Mouse (Mus musculus) neural tube, embryonic 14.5 days (tissue): Measurements from ENCODE around the gene Hcfc1. TPM values are rescaled to one million over a fixed set of nuclear protein-coding genes. Genes with fewer than 3 reads are reported as not detected.

ENCODE experiments used
- ATAC-seq: fragments of 200-750 bp; cut with Nextera tagmentation; 2 replicates; pipeline ENCODE4 v1.8.0; 2017; ENCODE audit warnings: low read depth, mild to moderate bottlenecking, moderate TSS enrichment, moderate library complexity
- H3K27ac ChIP-seq: fragments of 300-500 bp; sonication (generic); 2 replicates; pipeline ENCODE4 v1.5.1; 2014; ENCODE audit warnings: low read depth, mild to moderate bottlenecking, control low read depth, low read length, moderate library complexity, mixed read lengths
- H3K27me3 ChIP-seq: fragments of 300-500 bp; sonication (generic); 2 replicates; pipeline ENCODE4 v1.6.1; 2014; ENCODE audit warnings: low read length; ENCODE audit not compliant: control insufficient read depth, insufficient read depth
- H3K36me3 ChIP-seq: fragments of 300-500 bp; sonication (generic); 2 replicates; pipeline ENCODE4 v1.6.1; 2014; ENCODE audit warnings: low read length, mixed read lengths; ENCODE audit not compliant: control insufficient read depth, insufficient read depth
- H3K4me1 ChIP-seq: fragments of 300-500 bp; sonication (generic); 2 replicates; pipeline ENCODE4 v1.6.1; 2014; ENCODE audit warnings: low read length; ENCODE audit not compliant: control insufficient read depth, insufficient read depth
- H3K4me2 ChIP-seq: fragments of 300-500 bp; sonication (generic); 2 replicates; pipeline ENCODE4 v1.6.1; 2014; ENCODE audit warnings: mild to moderate bottlenecking, low read depth, low read length, control low read depth
- H3K4me3 ChIP-seq: fragments of 300-500 bp; sonication (generic); 2 replicates; pipeline ENCODE4 v1.5.1; 2014; ENCODE audit warnings: low read depth, low read length, control low read depth, mixed read lengths
- H3K9ac ChIP-seq: fragments of 300-500 bp; sonication (generic); replicated peaks from 2 replicates; pipeline ENCODE4 v1.6.1; 2014; ENCODE audit warnings: low read depth, mild to moderate bottlenecking, control low read depth, low read length, mixed read lengths
- H3K9me3 ChIP-seq: fragments of 300-500 bp; sonication (generic); 2 replicates; pipeline ENCODE4 v1.6.1; 2016; ENCODE audit warnings: low read length; ENCODE audit not compliant: control insufficient read depth
- WGBS: fragments of 180-500 bp; shearing (Covaris S2); extraction: QIAGEN DNeasy Blood & Tissue Kit; methylation state at CpG from one replicate; pipeline ENCODE4 v1.1.7; 2014; 5-methylcytosine and 5-hydroxymethylcytosine counted together
- polyA plus RNA-seq: library from polyadenylated mRNA; unstranded; fragments of >200 nt; fragmentation: Nextera tagmentation; extraction: Ambion mirVana; gene quantifications from 2 replicates; pipeline ENCODE4 v1.2.1, GENCODE M21; 2014

Gene Hcfc1
- polyA plus RNA-seq, 1 experiment from 2014 or later: 63.5 TPM

- no peak for ATAC-seq
- H3K9ac ChIP-seq: no peak overlapping the region
- H3K4me3 ChIP-seq: no peak overlapping the region
- no peaks in the 10 kb centered on the region for H3K36me3 ChIP-seq
- H3K27me3 ChIP-seq: no peaks in the 10 kb centered on the region
- H3K4me2 ChIP-seq: no peak overlapping the region
- WGBS: 85% methylated on average over 1 of the region's 1 CpGs
- no peak overlapping the region for H3K27ac ChIP-seq
- no peaks in the 10 kb centered on the region for H3K4me1 ChIP-seq
- no peaks in the 10 kb centered on the region for H3K9me3 ChIP-seq
These were observed 56.1 kb downstream of the Hcfc1 start for GRCm38 (mm10) chrX:73910049-73910448.

- no peaks in the 10 kb centered on the region for H3K27me3 ChIP-seq
- no peaks in the 10 kb centered on the region for H3K4me1 ChIP-seq
- no peak overlapping the region for H3K27ac ChIP-seq
- ATAC-seq: no peak
- no peaks in the 10 kb centered on the region for H3K36me3 ChIP-seq
- H3K4me3 ChIP-seq: no peak overlapping the region
- H3K4me2 ChIP-seq: no peak overlapping the region
- no peaks in the 10 kb centered on the region for H3K9me3 ChIP-seq
- 81% methylated on average over 3 of the region's 3 CpGs for WGBS
- no peak overlapping the region for H3K9ac ChIP-seq
These were observed 68.2 kb downstream of the Hcfc1 start for GRCm38 (mm10) chrX:73897959-73898358.

- H3K4me3 ChIP-seq: no peak within 1 kb of the TSS
- no peaks in the 10 kb centered on the region for H3K36me3 ChIP-seq
- 21% methylated on average over 2 of the region's 2 CpGs for WGBS
- H3K27me3 ChIP-seq: no peaks in the 10 kb centered on the region
- no peaks in the 10 kb centered on the region for H3K9me3 ChIP-seq
- H3K27ac ChIP-seq: no peak within 1 kb of the TSS
- no peak within 1 kb of the TSS for H3K9ac ChIP-seq
- H3K4me2 ChIP-seq: no peak within 1 kb of the TSS
- ATAC-seq: no peak; the same call in 1 of the 2 replicates
- H3K4me1 ChIP-seq: no peaks in the 10 kb centered on the region
These were observed 70.4 kb downstream of the Hcfc1 start, which contains the start of gene L1cam for GRCm38 (mm10) chrX:73895719-73896118. Gene L1cam, minus strand, starts transcription at chrX:73896105.

- 95% methylated on average over 12 of the region's 14 CpGs for WGBS
- Histone ChIP-seq H3K36me3 (no peaks in the 10 kb centered on the region), H3K27ac (no peak overlapping the region), H3K9ac (no peak overlapping the region), H3K4me2 (no peak overlapping the region), H3K4me3 (no peak overlapping the region), H3K4me1 (no peaks in the 10 kb centered on the region), H3K9me3 (no peaks in the 10 kb centered on the region), H3K27me3 (no peaks in the 10 kb centered on the region)
- ATAC-seq: no peak
These were observed 73.3 kb downstream of the Hcfc1 start for GRCm38 (mm10) chrX:73892833-73893232.

Other genes with a start within 250 kb of the Hcfc1 start
- 9.2 and 10.2 TPM in 2 replicates for gene Abcd1, start 249.8 kb downstream of the Hcfc1 start, polyA plus RNA-seq
- gene Plxnb3, start 209.3 kb downstream of the Hcfc1 start, polyA plus RNA-seq: 0.07 and 0.73 TPM in 2 replicates
- 1.2 and 2.4 TPM in 2 replicates for gene Srpk3, start 192.0 kb downstream of the Hcfc1 start, polyA plus RNA-seq
- gene Idh3g, start 179.5 kb downstream of the Hcfc1 start, polyA plus RNA-seq: 264 and 309 TPM in 2 replicates
- gene Ssr4, start 179.3 kb downstream of the Hcfc1 start, polyA plus RNA-seq: 169 and 171 TPM in 2 replicates
- gene Pdzd4, start 141.4 kb downstream of the Hcfc1 start, polyA plus RNA-seq: 5.4 and 6.5 TPM in 2 replicates
- 0.09 TPM in 1 of 2 replicates, not detected in the other for gene Avpr2, start 74.3 kb downstream of the Hcfc1 start, polyA plus RNA-seq
- gene L1cam, start 70.3 kb downstream of the Hcfc1 start, polyA plus RNA-seq: 107 and 136 TPM in 2 replicates
- gene Arhgap4, start 44.5 kb downstream of the Hcfc1 start, polyA plus RNA-seq: 3.3 and 3.8 TPM in 2 replicates
- gene Naa10, start 44.4 kb downstream of the Hcfc1 start, polyA plus RNA-seq: 94.5 and 106 TPM in 2 replicates
- 6.5 and 7.9 TPM in 2 replicates for gene Renbp, start 35.5 kb downstream of the Hcfc1 start, polyA plus RNA-seq
- gene Irak1, start 57.6 kb upstream of the Hcfc1 start, polyA plus RNA-seq: 31.3 and 39.7 TPM in 2 replicates
- gene Opn1mw, start 161.1 kb upstream of the Hcfc1 start, polyA plus RNA-seq: not detected in 2 replicates
- 16.3 and 16.4 TPM in 2 replicates for gene Mecp2, start 169.0 kb upstream of the Hcfc1 start, polyA plus RNA-seq
- gene Tex28, start 201.5 kb upstream of the Hcfc1 start, polyA plus RNA-seq: not detected in 2 replicates
- gene Tktl1, start 210.9 kb upstream of the Hcfc1 start, polyA plus RNA-seq: 0.10 and 0.16 TPM in 2 replicates